Mouse (Mus musculus) embryonic facial prominence, embryonic 10.5 days (tissue): ENCODE results near the gene Vmn1r101. TPM values are rescaled to one million over a fixed set of nuclear protein-coding genes. Genes with fewer than 3 reads are reported as not detected.
"Not testable (repeated sequence)": the region's sequence is repeated elsewhere in the genome, so short reads cannot be mapped to it uniquely, and the experiment has no call there.

Source experiments
- DNase-seq: peaks from one replicate; pipeline ENCODE4 v3.0.0-alpha.2; 2017; ENCODE audit warnings: low spot score
- H3K27ac ChIP-seq: fragments of 300-500 bp; sonication (generic); replicated peaks from 2 replicates; pipeline ENCODE4 v1.5.1; 2016; ENCODE audit warnings: mild to moderate bottlenecking
- H3K27me3 ChIP-seq: fragments of 300-500 bp; sonication (generic); replicated peaks from 2 replicates; pipeline ENCODE4 v1.6.1; 2016; ENCODE audit warnings: low read depth, mild to moderate bottlenecking; ENCODE audit not compliant: poor library complexity, severe bottlenecking
- H3K36me3 ChIP-seq: fragments of 300-500 bp; sonication (generic); replicated peaks from 2 replicates; pipeline ENCODE4 v1.6.1; 2016; ENCODE audit warnings: mild to moderate bottlenecking, moderate library complexity
- H3K4me1 ChIP-seq: fragments of 300-500 bp; sonication (generic); 2 replicates; pipeline ENCODE4 v1.6.1; 2016
- H3K4me3 ChIP-seq: fragments of 300-500 bp; sonication (generic); 2 replicates; pipeline ENCODE4 v1.5.1; 2016; ENCODE audit warnings: mild to moderate bottlenecking, moderate library complexity
- H3K9me3 ChIP-seq: fragments of 300-500 bp; sonication (generic); 2 replicates; pipeline ENCODE4 v1.6.1; 2016; ENCODE audit warnings: mild to moderate bottlenecking
- WGBS: fragments of 180-500 bp; shearing (Covaris S2); methylation state at CpG from one replicate; pipeline ENCODE4 v1.1.7; 2016; 5-methylcytosine and 5-hydroxymethylcytosine counted together
- polyA plus RNA-seq: library from polyadenylated mRNA; unstranded; fragments of >200 nt; fragmentation: Nextera tagmentation; extraction: Ambion mirVana; gene quantifications from 2 replicates; pipeline ENCODE4 v1.2.1, GENCODE M21; 2016

Vmn1r101 gene
- not detected in 2 replicates for polyA plus RNA-seq

- H3K9me3 ChIP-seq, DNase-seq, H3K4me1 ChIP-seq, H3K27me3 ChIP-seq, H3K4me3 ChIP-seq, H3K36me3 ChIP-seq, H3K27ac ChIP-seq: not testable (repeated sequence)
- WGBS: no CpG with 5 or more reads among the region's 2 CpGs
Observed at GRCm38 (mm10) chr7:20442493-20442892, at the start of gene Vmn1r101. TSS of gene Vmn1r101 (minus strand) at chr7:20442593.

DNA sequence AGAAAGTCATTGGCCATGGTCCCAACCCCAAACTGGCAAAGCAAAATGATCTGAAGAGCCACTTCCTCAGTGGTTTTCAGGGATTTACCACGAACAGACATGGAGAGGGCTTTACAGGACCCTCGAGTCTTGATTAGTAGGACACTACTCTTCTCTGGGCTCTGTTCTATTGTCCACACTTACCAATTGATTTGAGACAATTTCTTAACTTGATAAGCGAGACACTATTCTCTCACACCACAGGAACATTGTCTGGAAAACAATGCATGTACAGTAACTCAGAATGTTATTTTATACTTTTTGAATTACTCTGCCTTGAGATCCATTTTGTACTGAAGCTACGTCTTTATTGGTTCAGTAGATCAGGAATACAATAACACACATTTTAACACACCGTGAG lies 32.4 kb upstream of the Vmn1r101 start, which contains the start of gene Gm10670:
Gm10670 (minus strand) TSS at position 101 of the 400 bp plus-strand sequence.
- H3K27ac ChIP-seq, H3K4me1 ChIP-seq, DNase-seq, H3K4me3 ChIP-seq, H3K27me3 ChIP-seq, H3K9me3 ChIP-seq, H3K36me3 ChIP-seq: not testable (repeated sequence)
- no CpG with 5 or more reads among the region's 5 CpGs for WGBS

DNA sequence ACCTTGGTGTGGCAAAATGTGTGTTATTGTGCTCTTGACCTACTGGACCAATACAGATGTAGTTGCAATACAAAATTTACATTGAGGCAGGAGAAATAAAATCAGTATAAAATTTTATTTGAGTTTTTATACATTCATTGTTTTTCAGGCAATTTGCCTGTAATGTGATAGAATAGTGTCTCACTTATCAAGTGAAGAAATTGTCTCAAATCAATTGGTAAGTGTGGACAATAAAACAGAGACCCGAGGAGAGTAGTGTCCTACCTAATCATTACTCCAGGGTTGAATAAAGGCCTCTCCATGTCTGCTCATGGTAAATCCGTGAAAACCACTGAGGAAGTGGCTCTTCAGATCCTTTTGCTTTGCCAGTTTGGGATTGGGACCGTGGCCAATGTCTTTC lies 24.8 kb downstream of the Vmn1r101 start, which contains the start of gene Vmn1r100:
Vmn1r100 (plus strand) TSS at position 301 of the 400 bp plus-strand sequence.
- H3K4me1 ChIP-seq, H3K27ac ChIP-seq, H3K27me3 ChIP-seq, H3K36me3 ChIP-seq, H3K4me3 ChIP-seq, DNase-seq, H3K9me3 ChIP-seq: not testable (repeated sequence)
- WGBS: no CpG with 5 or more reads among the region's 3 CpGs

Other genes with a start within 250 kb of the Vmn1r101 start
- gene Vmn1r95, start 248.9 kb downstream of the Vmn1r101 start, polyA plus RNA-seq: not detected in 2 replicates
- gene Gm6164, start 237.0 kb downstream of the Vmn1r101 start, polyA plus RNA-seq: not detected in 2 replicates
- gene Gm4498, start 208.8 kb downstream of the Vmn1r101 start, polyA plus RNA-seq: not detected in 2 replicates
- gene Gm5890, start 179.8 kb downstream of the Vmn1r101 start, polyA plus RNA-seq: not detected in 2 replicates
- not detected in 2 replicates for gene Gm4133, start 108.5 kb downstream of the Vmn1r101 start, polyA plus RNA-seq
- not detected in 2 replicates for gene Gm5728, start 67.2 kb downstream of the Vmn1r101 start, polyA plus RNA-seq
- gene Vmn1r100, start 24.7 kb downstream of the Vmn1r101 start, polyA plus RNA-seq: not detected in 2 replicates
- gene Gm10670, start 32.3 kb upstream of the Vmn1r101 start, polyA plus RNA-seq: not detected in 2 replicates
- gene Vmn1r103, start 67.9 kb upstream of the Vmn1r101 start, polyA plus RNA-seq: not detected in 2 replicates
- gene Vmn1r104, start 91.2 kb upstream of the Vmn1r101 start, polyA plus RNA-seq: not detected in 2 replicates
- gene Gm5726, start 103.2 kb upstream of the Vmn1r101 start, polyA plus RNA-seq: not detected in 2 replicates
- gene Gm4141, start 133.6 kb upstream of the Vmn1r101 start, polyA plus RNA-seq: not detected in 2 replicates
- gene Gm4513, start 156.4 kb upstream of the Vmn1r101 start, polyA plus RNA-seq: not detected in 2 replicates
- not detected in 2 replicates for gene Vmn1r107, start 226.3 kb upstream of the Vmn1r101 start, polyA plus RNA-seq